Mouse (Mus musculus): ENCODE measurements around the gene Ubr1. TPM values are rescaled to one million over a fixed set of nuclear protein-coding genes. Genes with fewer than 3 reads are reported as not detected.

The Ubr1 gene
- total and polyA plus RNA-seq, 3 experiments, result 10.7 to 18.1 (median 16.0) TPM

DNA sequence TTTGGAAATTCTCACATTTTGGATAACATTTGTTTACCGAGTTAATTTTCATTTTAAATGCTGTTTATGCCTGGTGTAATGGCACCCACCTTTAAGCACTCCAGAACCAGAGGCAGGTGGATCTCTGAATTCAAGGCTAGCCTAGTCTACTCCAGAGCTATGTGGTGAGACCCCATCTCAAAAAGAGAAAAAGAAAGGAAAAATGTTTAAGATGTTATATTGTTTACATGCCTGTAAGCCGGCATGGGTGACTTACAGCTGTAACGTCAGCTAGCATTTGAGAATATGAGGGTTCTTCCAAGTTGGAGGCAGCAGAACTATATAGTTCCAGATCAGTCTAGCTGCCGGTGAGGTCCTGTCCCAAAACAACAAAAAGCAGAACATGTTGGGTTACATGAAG, 1.3 kb upstream of the Ubr1 start:
- H3K4me3 ChIP-seq (replicated peaks in 1 of 3; ENCODE audit: low read depth in 2 of 3, low read length in 2 of 3, poor library complexity in 1 of 3), result no peak overlapping the region
- H3K79me2 ChIP-seq (replicated peaks; ENCODE audit: control insufficient read depth, extremely low read depth, insufficient read depth, poor library complexity, severe bottlenecking), result peaks cover 32% of the 10 kb centered on the region
- H3K9ac ChIP-seq (ENCODE audit: insufficient read depth, low read depth), result no peak overlapping the region; the same call in 1 of the 2 replicates
- DNase-seq (ENCODE audit: extremely low read depth), result no peak
- peaks cover 0 to 29% of the 10 kb centered on the region in 2 experiments; a peak in 2 of 4 replicates for H3K4me1 ChIP-seq (ENCODE audit: control insufficient read depth in 1 of 2, insufficient read depth in 2 of 2)
- in situ Hi-C loops (cut with MboI; ENCODE audit: low pct_ligation_motif_present, low pct_unique_long_range_greater_than_20kb, low sequenced_read_pairs), result no loop called here
- no peak overlapping the region for H3K27ac ChIP-seq (ENCODE audit: insufficient read depth, low read depth)
- TF ChIP-seq BHLHE40 (IDR thresholded peaks at IDR 0.05; ENCODE audit: low read depth, low read length) (no peak), SMC3 (IDR thresholded peaks at IDR 0.05; ENCODE audit: low read depth, low read length) (no peak), ELF1 (IDR thresholded peaks at IDR 0.05; ENCODE audit: low read depth, low read length) (no peak), HCFC1 (IDR thresholded peaks at IDR 0.05; ENCODE audit: low read depth, low read length) (no peak), NRF1 (IDR thresholded peaks at IDR 0.05; ENCODE audit: low read depth, low read length) (no peak), JUND (conservative IDR thresholded peaks at IDR 0.05; ENCODE audit: low read depth, low read length) (no peak), ZMIZ1 (IDR thresholded peaks at IDR 0.05; ENCODE audit: low read depth, low read length) (no peak), MAZ (IDR thresholded peaks at IDR 0.05; ENCODE audit: low read depth, low read length) (no peak), E2F4 (IDR thresholded peaks at IDR 0.05; ENCODE audit: insufficient replicate concordance, low read depth, low read length) (no peak), TBP (conservative IDR thresholded peaks at IDR 0.05; ENCODE audit: low read depth, low read length) (no peak), UBTF (IDR thresholded peaks at IDR 0.05; ENCODE audit: low read depth, low read length) (no peak), CHD1 (IDR thresholded peaks at IDR 0.05; ENCODE audit: low read depth, low read length) (no peak), ZNF384 (IDR thresholded peaks at IDR 0.05; ENCODE audit: low read depth, low read length) (no peak), MAFK (IDR thresholded peaks at IDR 0.05; ENCODE audit: insufficient replicate concordance, low read length) (no peak), TCF12 (IDR thresholded peaks at IDR 0.05; ENCODE audit: low read depth, low read length) (no peak), NELFE (IDR thresholded peaks at IDR 0.05; ENCODE audit: low read depth, low read length) (no peak), GABPA (IDR thresholded peaks at IDR 0.05; ENCODE audit: insufficient replicate concordance, low read depth, low read length) (no peak)
- no peaks in the 10 kb centered on the region for H3K27me3 ChIP-seq (replicated peaks)
- no peaks in the 10 kb centered on the region for H3K9me3 ChIP-seq (replicated peaks; ENCODE audit: low read length)
- dilution Hi-C loops (cut with MboI; ENCODE audit: extremely low pct_ligation_motif_present, extremely low pct_unique_long_range_greater_than_20kb, low sequenced_read_pairs), result no loop called here
- H3K36me3 ChIP-seq (replicated peaks in 1 of 2; ENCODE audit: control insufficient read depth in 1 of 2, insufficient read depth in 1 of 2, low read length in 1 of 2), result peaks cover 0 to 9% of the 10 kb centered on the region in 2 experiments
- H3K4me2 ChIP-seq (ENCODE audit: insufficient read depth, low read depth, poor library complexity, severe bottlenecking), result peak overlapping the region; percentile 99; the same call in 1 of the 2 replicates

DNA sequence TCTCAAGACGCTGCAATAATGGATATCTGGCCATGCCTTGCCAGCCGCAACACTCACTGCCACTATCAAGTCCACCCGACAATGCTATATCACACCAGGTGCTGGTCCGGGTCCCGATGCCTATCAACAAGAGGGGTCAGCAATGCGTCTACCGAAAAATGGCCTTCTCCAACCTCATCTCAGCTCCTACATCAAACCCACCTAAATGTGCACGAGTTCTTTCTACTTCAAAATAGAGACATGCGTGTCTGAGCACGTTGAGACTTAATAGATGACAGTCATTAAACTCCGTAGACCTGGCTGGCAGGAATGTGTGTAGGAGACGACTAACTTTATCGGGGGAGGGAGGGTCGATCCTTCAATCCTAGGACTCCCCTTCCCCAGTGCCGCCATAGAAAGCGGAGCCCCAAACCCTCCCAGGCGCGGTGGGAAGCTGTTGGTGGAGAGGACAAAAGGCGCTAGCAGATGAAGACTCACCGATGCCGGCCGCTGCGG, 423 bp downstream of the Ubr1 start:
- no peak for TF ChIP-seq ZMIZ1 (IDR thresholded peaks at IDR 0.05; ENCODE audit: low read depth, low read length)
- no peak for TF ChIP-seq ZC3H11A (IDR thresholded peaks at IDR 0.05; ENCODE audit: low read depth, low read length)
- TF ChIP-seq TCF12 (IDR thresholded peaks at IDR 0.05; ENCODE audit: low read depth, low read length), result no peak
- TF ChIP-seq SIN3A (IDR thresholded peaks at IDR 0.05; ENCODE audit: low read length), result peak; percentile 25; the same call in 1 of the 2 replicates
- TF ChIP-seq JUN (IDR thresholded peaks at IDR 0.05; ENCODE audit: insufficient read depth, low read depth, low read length), result no peak
- TF ChIP-seq MXI1 (IDR thresholded peaks at IDR 0.05; ENCODE audit: low read depth, low read length), result no peak
- TF ChIP-seq ETS1 (conservative IDR thresholded peaks at IDR 0.05; ENCODE audit: low read depth, low read length), result no peak
- DNase-seq (ENCODE audit: extremely low read depth), result no peak
- Histone ChIP-seq H3K4me2 (ENCODE audit: insufficient read depth, low read depth, poor library complexity, severe bottlenecking) (peak overlapping the region; percentile 85; the same call in 1 of the 2 replicates), H3K27ac (ENCODE audit: insufficient read depth, low read depth) (peak overlapping the region; percentile 25; the same call in 1 of the 2 replicates), H3K9me3 (replicated peaks; ENCODE audit: low read length) (no peaks in the 10 kb centered on the region), H3K36me3 (replicated peaks in 1 of 2; ENCODE audit: control insufficient read depth in 1 of 2, insufficient read depth in 1 of 2, low read length in 1 of 2) (peaks cover 0 to 20% of the 10 kb centered on the region in 2 experiments), H3K9ac (ENCODE audit: insufficient read depth, low read depth) (peak overlapping the region; percentile 91), H3K4me1 (ENCODE audit: control insufficient read depth in 1 of 2, insufficient read depth in 2 of 2) (peaks cover 0 to 29% of the 10 kb centered on the region in 2 experiments; a peak in 2 of 4 replicates), H3K79me2 (replicated peaks; ENCODE audit: control insufficient read depth, extremely low read depth, insufficient read depth, poor library complexity, severe bottlenecking) (peaks cover 33% of the 10 kb centered on the region), H3K4me3 (replicated peaks in 1 of 3; ENCODE audit: low read depth in 2 of 3, low read length in 2 of 3, poor library complexity in 1 of 3) (peak overlapping the region; percentile 83 to 98 (median 89)), H3K27me3 (replicated peaks) (no peaks in the 10 kb centered on the region)
- dilution Hi-C loops (cut with MboI; ENCODE audit: extremely low pct_ligation_motif_present, extremely low pct_unique_long_range_greater_than_20kb, low sequenced_read_pairs), result no loop called here
- in situ Hi-C loops (cut with MboI; ENCODE audit: low pct_ligation_motif_present, low pct_unique_long_range_greater_than_20kb, low sequenced_read_pairs), result no loop called here

All from CH12.LX (cell line).